Mouse (Mus musculus) cerebellum, adult 2 months (tissue): ENCODE results near the gene Fkbp2.

Experiments used
- CTCF ChIP-seq: fragments of 200-500 bp; IDR thresholded peaks from 2 replicates; pipeline ENCODE4 v1.5.1; 2011; ENCODE audit warnings: low read depth, mild to moderate bottlenecking, control low read depth, low read length, moderate library complexity, borderline replicate concordance; ENCODE audit not compliant: insufficient read depth
- POLR2A ChIP-seq: fragments of 200-500 bp; IDR thresholded peaks from 2 replicates; pipeline ENCODE4 v1.6.1; 2011; ENCODE audit warnings: low read length, control low read depth, borderline replicate concordance; ENCODE audit not compliant: insufficient read depth

GRCm38 (mm10) chr19:6951994-6952711 lies 28.1 kb downstream of the Fkbp2 start:
- TF ChIP-seq CTCF, result no peak
- no peak for TF ChIP-seq POLR2A
